Mouse (Mus musculus) spleen, postnatal 36 days (tissue): ENCODE data around the gene Ppp3ca.

ENCODE experiments used
- DNase-seq, 2 experiments: peaks; one replicate each; pipeline ENCODE4 v3.0.0; 2022; ENCODE audit warnings: low spot score in 2 of 2, mixed read lengths in 1 of 2

The Ppp3ca gene

DNA sequence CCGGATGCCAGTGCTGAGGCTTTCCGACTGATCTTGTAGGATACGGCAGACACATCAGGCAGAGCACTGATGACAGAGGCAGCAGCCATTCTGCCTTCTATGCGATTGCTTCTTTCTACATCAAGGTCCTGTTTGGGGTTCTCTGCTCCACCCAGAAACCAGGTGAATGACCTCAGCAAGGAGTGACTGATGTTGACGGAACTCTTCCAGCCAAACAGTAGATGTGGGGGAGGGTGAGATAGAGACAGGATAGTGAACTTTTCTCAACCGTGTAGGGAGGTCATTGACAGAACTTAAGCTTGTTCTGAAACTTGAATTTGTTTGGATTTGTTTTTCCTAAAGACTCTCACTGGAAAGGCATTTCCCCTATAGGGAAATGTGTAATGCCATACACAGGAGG lies 142.2 kb downstream of the Ppp3ca start:
- no peak for DNase-seq

DNA sequence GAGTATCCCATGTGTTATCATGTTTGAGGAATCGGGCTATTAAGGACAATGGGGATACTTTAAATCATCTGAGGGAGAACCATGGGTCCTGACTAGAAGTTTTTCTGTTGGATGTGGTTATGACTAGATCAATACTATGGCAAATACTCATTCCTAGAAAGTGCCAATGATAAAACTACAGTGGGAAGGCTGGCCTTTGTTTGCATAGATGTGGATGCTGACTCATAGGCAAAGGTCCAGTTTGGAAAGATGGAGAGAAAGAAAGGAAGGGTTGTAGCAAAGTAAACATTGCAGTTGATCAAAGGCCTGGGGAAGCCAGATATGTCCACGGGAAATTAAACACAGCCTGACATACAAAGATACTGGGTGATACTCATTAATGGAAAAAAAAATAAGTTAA lies 142.9 kb downstream of the Ppp3ca start:
- DNase-seq = no peak

DNA sequence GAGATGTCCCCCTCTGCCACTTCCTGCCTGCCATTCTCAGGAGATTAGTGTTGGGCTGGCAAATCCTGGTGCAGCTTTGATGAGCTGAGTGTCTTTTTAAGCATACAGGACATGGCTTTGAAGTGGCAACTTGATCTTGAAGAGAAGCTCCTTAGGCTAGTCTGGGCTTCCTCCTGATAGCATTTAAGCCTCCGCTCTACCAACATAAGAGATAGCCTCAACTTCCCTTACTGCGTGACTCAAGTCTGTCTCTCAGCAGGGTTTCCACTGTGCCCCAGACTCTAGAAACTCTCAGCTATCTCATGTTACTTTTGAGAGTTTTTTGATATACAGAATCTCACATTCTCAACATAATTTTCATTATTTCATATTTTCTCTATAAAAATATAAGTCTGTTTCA lies 144.0 kb downstream of the Ppp3ca start:
- DNase-seq = no peak

DNA sequence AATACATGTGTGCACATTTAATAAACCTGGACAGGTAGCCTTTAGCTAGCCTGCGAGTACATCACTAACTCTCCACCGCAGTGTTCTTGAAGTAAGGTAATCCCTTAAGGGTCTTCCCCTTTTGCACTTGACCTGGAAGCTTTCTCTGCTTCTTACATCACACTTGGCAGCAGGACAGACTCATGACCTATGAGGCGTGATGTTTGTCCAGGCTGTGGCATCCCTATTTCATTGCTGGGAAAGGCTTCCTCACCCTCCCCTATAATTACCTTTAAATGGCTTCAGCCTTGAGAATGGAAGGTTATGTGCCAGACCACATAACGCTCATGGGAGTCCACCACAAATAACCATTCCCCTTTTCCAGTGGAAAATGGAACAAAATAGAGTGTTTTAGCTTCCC lies 145.0 kb downstream of the Ppp3ca start:
- no peak for DNase-seq

DNA sequence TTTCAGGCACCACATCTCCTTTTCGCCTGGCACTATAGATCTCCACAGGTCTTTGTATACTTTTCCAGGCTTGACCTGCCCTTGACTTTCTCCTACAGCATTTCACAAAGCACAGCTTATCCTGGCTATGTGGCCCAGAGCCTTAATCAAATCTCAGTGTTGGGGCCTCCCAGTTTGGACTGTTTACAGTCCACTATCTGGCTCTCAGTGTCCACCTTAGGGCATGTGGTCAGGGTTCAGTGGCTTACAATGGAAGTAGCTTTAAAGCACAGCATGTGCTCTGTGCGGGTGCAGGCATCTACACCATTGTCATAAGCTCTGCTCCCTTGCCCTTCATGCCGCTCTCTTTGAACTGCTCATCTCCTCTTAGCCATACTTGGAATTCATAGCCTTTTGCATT lies 146.4 kb downstream of the Ppp3ca start:
- DNase-seq = no peak

DNA sequence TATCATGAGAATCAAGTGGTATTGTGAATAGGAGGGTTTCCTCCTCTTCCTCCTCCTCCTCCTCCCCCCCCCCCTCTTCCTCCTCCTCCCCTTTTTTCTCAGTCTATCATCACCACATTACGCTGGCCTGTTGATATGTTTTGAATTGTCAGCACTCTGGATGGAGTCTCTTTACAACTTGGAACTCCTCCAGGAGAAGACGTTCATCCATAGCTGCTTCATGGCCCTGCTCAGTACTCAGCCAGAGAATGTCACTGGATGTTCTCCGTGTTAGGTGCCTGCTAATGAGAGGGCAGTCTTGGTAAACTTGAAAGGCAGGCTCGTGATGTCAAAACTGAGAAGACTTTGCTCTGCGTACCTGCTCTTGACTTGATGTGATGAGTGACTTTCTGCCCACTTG lies 149.1 kb downstream of the Ppp3ca start:
- DNase-seq = no peak

DNA sequence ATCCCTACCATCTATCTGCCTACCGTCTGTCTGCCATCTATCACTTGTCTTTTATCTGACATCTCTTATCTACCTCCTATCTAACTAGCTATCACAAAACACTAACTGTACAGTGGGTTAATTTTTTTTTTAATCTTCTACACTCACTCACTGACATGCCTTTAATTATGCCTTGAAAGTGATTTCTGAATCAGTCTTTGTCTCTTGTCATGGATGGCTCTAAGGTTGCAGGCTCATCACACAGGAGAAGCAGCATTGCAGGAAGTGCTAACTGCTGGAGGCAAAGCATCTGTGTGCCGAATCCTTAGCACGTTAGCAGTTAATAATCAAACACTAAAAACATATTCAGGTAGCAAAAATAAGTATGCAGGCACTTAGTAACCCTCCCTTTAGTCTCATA lies 151.1 kb downstream of the Ppp3ca start:
- DNase-seq = no peak

DNA sequence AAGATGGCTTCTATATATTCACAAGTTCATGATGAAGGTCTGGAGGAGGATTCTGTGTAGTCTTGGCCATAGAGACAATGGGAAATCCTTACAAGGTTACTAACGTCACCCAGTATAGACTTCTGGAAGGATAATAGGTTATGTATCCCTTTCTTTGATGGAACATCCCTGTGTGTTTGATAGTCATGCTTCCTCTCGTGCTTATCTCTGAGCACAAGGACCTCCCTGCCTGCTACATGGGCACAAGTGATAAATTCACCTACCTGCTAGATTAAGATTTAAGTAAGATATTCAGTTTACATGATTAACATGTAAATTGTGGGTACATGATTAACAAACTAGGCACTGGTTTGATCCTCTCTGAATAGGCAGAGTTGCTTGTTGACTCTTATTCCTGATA lies 152.1 kb downstream of the Ppp3ca start:
- no peak for DNase-seq

DNA sequence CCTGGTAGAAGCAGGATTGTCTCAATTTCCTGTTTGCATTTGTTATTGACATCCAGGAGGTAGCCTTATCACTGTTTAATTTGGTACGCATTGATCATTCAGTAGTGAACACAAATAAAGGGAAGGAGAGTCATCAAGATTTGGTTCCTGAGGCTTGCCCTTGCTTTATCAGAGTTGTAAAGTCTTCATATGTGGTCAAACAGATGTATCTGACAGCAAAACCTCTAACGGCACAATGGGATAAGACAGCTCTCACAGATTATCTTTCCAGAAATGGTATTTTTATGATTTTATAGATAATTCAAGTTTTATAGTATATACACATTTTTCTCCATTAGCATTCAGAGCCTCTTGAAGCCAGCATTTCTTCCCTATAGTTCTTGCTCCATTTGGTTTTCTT lies 152.5 kb downstream of the Ppp3ca start:
- no peak for DNase-seq

DNA sequence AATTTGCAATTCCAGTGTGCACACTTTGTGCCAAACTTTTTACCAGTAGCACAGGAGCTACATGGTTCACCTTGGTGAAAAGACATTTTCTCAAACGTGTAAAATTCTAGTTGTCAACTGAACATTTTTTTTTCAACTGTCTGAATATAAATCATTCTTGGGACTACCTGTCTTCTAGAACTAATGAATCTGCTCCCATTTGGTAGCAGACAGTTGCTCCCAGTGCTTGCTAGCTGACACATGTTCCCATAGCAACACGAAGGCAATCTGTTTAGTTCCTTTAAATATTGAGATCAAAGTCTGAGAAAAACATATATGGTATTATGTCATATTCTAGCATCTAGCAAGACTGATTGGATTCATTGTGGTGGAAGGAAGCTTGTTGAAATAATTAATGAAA lies 158.5 kb downstream of the Ppp3ca start:
- no peak for DNase-seq

DNA sequence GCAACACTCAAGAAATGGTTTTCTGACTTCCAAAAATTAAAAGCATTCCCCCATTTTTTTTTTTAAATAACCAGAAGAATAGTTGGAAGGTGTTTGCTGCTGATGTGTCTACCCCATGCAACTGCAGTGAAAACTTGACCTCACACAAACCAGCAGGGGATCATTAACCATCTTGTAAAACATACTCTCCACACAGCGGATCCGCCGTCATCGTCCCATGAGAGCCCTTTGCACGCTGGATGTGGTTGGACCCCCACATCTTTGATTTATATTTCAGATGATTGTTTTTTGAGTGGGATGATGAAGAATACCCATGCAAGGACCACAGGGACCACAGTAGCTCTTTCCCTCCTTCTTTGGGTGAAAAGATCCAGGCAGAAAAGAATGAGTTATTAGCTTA lies 159.2 kb downstream of the Ppp3ca start:
- no peak for DNase-seq

DNA sequence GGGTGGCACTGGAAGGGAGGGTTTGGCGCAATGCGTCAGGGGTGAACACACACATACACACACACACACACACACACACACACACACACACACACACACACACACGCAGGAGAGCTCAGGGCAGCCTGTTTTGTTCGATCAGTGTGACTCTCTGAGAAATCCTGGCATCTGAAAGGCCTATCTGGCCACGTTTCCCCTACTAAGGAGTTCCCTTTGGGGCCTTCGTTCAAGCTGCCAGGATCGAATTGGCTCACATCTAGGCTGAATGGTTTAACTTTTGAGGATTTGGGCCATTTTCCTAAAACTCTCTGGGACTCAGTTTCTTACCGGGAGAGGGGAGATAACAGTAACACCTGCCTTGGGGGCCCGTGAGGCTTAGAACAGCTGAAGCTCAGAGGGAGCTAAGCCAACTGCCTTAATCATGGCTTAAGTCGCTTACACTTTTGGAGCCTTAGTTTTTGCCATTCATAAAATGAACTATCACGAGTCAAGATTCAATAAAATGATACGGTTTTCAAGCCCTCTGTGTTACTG lies 160.8 kb downstream of the Ppp3ca start:
- no peak for DNase-seq

DNA sequence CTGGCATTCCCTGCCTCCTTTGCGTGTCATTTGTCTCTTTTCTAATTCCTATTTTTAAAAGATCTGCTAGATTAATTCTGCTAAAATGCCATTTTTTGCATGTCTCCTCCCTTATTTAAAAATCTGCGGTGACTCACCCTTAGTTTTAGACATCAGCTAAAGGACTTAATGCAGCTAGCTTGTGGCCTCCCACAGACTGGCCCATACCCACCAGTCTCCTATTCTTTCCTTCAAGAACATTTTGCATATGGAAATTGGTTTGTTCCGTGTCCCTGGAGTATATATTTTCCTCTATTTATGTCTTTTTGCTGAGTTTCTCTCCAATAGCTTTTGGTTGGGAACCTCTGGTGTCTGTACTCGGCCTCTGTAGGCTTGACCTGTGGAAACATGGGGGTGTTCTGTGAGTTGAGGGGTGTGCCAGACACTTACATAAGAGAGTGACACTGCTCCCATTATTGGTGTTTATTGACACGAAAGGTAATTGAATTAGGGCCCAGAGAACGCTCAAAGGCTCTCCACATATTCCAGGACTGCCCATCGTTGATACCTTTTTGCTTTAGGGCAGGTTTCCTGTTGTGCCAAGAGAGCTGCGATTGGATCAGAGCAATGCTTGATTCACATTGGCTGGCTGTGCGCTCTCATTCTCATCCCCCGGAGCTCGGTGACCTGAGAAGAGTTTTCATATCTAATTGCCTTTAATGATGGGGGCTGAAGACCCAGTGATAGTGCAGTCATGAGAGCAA lies 163.2 kb downstream of the Ppp3ca start:
- DNase-seq = no peak

DNA sequence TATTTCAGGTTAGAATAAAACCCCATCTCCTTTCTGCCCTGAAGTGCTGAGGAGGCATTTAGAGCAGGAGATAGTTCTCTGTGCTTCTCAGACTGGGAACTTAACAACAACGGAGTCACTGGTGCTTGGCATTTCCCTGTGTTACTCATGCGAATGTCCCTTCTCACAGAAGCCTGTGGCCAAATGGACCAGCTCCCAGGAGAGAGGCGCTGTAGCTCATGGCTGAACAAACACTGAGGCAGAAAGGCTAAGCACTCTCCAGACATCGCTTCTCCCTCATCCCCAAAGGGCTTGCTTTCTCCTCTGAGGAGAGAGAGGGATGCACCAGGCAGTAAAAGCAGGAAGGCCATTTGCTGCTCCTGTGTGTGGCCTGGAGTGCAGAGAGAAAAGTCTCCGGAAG lies 164.0 kb downstream of the Ppp3ca start:
- no peak for DNase-seq

DNA sequence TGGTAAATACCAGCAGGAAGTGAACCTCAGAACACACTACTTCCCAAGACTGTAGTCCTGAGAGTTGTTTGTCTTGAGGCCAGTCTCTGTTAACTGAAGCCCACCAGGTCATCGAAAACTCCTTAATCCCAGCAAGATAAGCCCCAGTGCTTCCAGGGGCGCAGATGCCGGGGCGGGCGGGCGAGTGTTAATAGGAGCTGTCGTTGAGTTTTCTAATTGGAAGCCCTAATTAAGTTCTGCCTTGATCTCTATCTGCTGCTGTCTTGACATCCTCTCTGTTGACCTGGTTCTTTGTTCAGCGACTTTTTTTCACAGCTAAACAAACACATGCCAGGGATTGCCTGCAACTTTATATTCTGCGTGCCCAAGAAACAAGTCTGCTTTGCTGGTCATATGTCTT lies 165.9 kb downstream of the Ppp3ca start:
- DNase-seq = no peak

DNA sequence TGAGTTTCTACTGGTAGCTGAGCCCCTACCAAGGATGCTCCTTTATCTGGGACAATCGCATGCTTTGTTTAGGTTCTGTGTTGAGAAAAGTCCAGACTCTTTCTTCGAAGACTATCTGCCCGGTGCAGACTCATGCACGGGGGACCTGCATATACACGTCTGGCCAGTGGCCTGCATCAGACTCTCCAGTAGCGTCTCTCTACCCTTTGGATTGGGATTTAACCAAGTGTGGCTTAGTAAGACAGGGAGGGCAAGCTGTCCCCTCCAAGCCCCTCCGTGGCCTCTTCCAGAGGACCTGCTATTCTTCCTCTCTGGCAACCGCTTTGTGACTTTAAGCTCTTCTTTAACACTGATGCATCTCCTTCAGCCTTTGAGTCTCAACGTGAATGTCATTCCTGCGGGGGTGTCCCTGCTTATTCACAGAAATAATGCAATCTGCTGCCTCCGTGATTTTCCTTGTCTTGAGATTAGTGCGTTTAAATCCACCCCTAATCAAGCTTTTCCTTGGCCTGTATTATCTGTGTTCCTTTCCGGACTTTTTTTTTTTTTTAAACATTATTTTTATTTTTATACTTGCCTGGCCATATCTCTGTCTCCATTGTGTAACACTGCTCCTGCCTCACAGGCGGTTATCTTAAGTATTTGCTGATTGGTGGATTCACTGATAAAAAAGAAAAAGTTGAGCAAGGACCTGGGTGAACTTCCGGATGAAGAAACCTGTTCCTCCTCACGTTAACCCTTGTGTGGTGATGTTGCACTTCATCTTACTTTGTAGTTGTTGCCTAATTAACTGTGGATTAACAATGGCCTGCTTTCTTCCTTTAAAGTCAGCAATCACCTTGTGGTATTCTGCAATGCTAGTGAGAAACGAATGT lies 166.6 kb downstream of the Ppp3ca start:
- DNase-seq = no peak

DNA sequence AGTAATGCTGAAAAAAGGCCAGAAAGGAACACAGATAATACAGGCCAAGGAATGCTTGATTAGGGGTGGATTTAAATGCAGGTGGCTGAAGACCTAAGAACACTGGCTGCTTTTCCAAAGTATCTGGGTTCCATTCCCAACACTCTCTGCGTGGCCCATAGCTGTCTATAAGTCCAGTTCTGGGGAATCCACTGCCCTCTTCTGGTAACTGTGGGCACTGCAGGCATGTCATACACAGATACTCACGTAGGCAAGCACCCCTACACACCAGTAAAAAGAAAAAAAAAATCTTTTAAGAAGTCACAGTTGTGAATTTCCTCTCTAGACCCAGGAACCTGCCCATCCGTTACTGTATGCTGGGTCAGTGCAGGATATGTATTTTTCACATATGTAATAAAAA lies 167.7 kb downstream of the Ppp3ca start:
- DNase-seq = peak; percentile 21 to 24

DNA sequence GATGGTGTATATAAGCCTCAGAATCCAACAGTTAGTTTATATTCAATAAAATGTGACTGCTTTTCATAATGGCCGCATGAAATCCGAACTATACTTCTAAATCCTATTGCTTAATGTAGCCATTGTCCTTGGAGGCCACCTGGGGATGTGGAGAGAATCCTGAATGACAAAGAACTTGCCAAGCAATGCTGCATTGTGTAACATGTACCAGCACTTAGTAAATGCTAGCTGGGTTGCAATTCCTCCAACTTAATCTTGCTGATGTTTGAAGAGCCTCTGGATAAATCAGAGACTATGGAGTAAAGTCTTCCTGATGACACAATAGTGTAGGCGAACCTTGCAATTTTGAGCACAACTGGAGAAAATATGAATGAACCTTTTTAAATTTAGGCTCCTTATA lies 171.4 kb downstream of the Ppp3ca start:
- no peak for DNase-seq

DNA sequence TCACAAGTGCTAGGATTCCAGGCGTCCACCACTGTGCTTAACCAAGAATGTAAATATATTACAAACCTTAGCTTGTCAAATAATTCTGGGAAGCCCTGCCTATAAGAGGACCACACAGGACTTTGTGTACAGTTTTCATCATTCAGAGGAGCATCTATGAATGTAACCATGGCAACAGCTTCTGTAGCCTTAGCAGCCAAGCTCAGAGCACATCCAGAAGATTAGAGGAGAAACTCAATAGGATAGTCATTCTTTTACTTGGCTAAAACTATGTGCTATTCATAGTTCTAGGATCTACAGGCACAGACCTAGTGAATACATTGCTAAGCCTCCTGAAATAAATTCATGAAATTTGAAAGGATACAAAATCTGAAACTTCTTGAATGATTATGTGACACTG lies 172.5 kb downstream of the Ppp3ca start:
- DNase-seq = no peak

DNA sequence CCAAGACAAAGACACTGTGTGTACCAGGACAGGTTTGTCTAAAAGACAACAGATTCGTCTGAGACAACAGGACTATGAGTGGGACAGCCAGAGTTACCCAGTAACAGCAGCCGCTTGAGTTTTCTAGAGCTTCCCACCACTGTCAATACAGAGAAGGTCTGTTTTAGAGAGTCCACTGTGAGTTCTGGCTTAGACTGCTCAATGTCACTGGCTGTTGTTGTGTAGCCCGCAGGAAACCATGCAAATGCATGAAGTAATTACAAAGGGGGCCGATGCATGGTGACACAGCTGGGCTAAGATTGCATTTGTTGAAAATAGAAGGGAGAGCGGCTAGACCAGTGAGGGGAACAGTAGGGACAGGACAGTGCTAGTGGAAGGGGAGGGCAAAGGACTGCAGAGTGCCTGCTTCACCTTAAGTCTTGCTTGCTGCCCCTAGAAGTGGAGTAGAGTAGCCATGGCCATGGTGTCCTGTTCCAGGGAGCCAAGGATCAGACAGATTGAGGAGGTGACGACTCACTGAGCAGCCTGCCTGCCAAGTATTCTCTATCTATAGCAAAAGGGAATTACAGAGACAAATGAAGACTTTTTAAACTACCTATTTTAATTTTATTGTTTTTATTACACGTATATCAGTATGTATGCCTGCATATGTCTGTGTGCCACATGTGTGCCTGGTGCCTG lies 174.0 kb downstream of the Ppp3ca start:
- no peak for DNase-seq

DNA sequence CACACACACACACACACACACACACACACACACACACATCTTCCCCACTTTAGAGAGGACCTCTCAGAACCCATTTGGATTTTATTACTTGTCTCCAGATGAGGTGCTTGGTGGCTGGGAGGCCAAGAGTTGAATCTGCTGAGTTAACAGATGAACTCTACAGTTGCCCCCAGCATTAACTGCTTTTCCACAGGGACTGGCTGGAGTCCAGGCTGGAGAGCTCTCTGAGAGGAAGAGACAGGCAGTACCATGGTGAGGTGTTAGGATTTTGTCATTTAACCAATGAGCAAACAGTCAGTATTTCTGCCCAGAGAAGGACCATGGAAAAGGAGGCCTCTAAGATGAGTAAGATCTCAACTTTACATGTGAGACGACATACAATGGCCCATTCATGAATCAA lies 179.1 kb downstream of the Ppp3ca start:
- DNase-seq = no peak

DNA sequence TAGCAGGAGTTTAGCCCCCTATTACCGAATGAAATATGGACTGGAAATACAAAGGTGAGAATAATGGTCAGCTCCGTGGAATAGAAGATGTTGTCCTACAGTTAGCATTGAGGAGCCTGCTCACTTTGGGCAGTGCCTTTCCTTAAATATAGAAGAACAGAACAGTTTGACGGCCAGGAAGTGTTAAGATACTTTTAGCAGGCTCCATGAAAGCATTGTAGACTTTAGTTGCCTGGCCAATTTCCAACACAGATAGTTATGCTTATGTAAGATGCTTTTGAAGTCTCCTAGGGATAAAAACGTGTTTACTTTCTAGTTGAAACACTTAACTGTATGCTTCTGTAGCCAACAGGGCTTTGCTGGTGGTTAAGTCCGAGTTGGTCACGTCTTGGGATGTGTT lies 183.0 kb downstream of the Ppp3ca start:
- DNase-seq = no peak

DNA sequence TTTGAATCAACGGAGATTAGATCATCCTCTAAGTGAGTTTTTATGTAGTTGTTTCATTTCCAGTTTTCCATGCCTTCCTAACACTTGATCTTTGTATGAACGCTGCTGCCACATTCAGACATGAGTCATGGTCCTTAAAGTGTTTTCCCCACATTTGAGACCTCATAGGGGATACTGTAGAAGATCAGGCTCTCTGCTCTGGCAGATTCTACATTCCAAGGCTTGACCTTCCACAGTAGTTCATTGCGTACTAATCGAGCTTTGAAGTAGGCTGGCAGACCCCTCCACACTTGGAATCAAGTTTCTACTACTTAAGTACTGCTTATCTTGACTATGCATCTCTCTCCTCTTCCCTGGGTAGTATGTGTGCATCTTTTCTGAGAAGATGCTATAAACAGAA lies 183.7 kb downstream of the Ppp3ca start:
- DNase-seq = no peak
